Mouse (Mus musculus) urinary bladder, postnatal 25 days (tissue): ENCODE measurements at regions not wholly inside any gene's neighbourhood (a gene's known extent, or its start where the extent isn't known, plus 50 kb on each side); places are given as distances from the start of the nearest gene placed in this dataset.

Source experiments
- DNase-seq: peaks from one replicate; pipeline ENCODE4 v3.0.0; 2022; ENCODE audit warnings: low spot score

- DNase-seq, result no peak
Observed at GRCm38 (mm10) chr14:21932771-21933170, 56.6 kb downstream of the Zfp503 start.

GRCm38 (mm10) chr14:21931944-21932343 lies 57.5 kb downstream of the Zfp503 start:
- no peak for DNase-seq

GRCm38 (mm10) chr14:21929048-21929447 lies 60.4 kb downstream of the Zfp503 start:
- no peak for DNase-seq

- DNase-seq, result no peak
Observed at GRCm38 (mm10) chr14:21916671-21917070, 67.9 kb upstream of the Comtd1 start.

GRCm38 (mm10) chr14:21904498-21905395 lies 56.0 kb upstream of the Comtd1 start:
- no peak for DNase-seq

- peak; percentile 54 for DNase-seq
Observed at GRCm38 (mm10) chr14:21903562-21904497, 55.1 kb upstream of the Comtd1 start.

GRCm38 (mm10) chr14:21902856-21903255 lies 54.1 kb upstream of the Comtd1 start:
- DNase-seq, result no peak

- no peak for DNase-seq
Observed at GRCm38 (mm10) chr14:21902456-21902855, 53.7 kb upstream of the Comtd1 start.

- DNase-seq, result no peak
Observed at GRCm38 (mm10) chr14:21900951-21901350, 52.2 kb upstream of the Comtd1 start.

- DNase-seq, result no peak
Observed at GRCm38 (mm10) chr14:21900516-21900915, 51.7 kb upstream of the Comtd1 start.
